Mouse (Mus musculus): ENCODE measurements around the gene Hba-x.

- TF ChIP-seq POLR2A (IDR thresholded peaks at IDR 0.05; ENCODE audit: extremely low read depth, insufficient read depth, low read length) (no peak), CTCF (IDR thresholded peaks at IDR 0.05; ENCODE audit: low read depth, low read length) (no peak)
Observed at GRCm38 (mm10) chr11:32236132-32236531, 40.1 kb upstream of the Hba-x start.

All from liver, adult 2 months (tissue).